8 mouse cellular contexts compared by ENCODE assay signal in the genomic region with DNA sequence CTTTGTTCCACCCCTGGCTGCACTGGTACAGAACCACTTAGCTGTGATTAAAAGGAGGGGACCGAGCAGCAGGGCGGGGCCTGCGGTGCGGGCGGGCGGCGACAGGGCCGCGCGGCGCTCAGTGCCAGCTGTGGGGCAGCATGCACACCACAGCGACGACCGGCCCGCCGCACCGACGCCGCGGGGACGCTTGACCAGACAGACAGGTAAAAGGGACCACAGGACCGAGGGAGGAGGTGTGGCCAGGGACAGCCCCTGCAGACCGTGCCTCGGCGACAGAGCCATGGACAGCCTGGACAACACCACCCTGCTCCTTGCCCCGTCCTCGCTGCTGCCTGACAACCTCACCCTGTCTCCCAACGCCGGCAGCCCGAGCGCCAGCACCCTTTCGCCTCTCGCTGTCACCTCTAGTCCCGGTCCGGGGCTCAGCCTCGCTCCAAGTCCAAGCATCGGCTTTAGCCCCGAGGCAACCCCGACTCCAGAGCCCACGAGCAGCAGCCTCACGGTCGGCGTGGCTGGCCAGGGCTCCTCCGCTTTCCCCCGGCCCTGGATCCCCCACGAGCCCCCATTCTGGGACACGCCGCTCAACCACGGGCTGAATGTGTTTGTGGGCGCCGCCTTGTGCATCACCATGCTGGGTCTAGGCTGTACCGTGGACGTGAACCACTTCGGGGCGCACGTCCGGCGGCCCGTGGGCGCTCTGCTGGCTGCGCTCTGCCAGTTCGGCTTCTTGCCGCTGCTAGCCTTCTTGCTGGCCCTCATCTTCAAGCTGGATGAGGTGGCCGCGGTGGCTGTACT. TPM values are rescaled to one million over a fixed set of nuclear protein-coding genes. Genes with fewer than 3 reads are reported as not detected.
DNase-seq lines count a peak whose midpoint lies in the region; ATAC-seq and TF ChIP-seq lines count a peak whose summit lies in the region.

Gene Slc10a4, plus strand, starts transcription at position 100 of the 798 bp plus-strand sequence.

- in situ Hi-C loops in ES-E14 (cut with MboI; ENCODE audit: low sequenced_read_pairs in 2 of 2, unreplicated experiment in 2 of 2): no loop called here

- no peaks in the 10 kb centered on the region for H3K36me3 ChIP-seq in ES-E14 (ENCODE audit: control insufficient read depth, insufficient read depth, low read length, poor library complexity, severe bottlenecking)
- H3K36me3 ChIP-seq in intestine, embryonic 14.5 days (ENCODE audit: control insufficient read depth, insufficient read depth, low read length): no peaks in the 10 kb centered on the region
- H3K36me3 ChIP-seq in lung, postnatal 0 days (ENCODE audit: insufficient read depth, low read length): no peaks in the 10 kb centered on the region
- H3K36me3 ChIP-seq in stomach, embryonic 15.5 days: no peaks in the 10 kb centered on the region

- peak within 1 kb of the TSS; percentile 68 for H3K4me2 ChIP-seq in intestine, embryonic 14.5 days (ENCODE audit: low read length)
- H3K4me2 ChIP-seq in lung, postnatal 0 days (replicated peaks; ENCODE audit: low read depth, low read length): peak within 1 kb of the TSS; percentile 59
- peak within 1 kb of the TSS; percentile 83 for H3K4me2 ChIP-seq in stomach, embryonic 15.5 days

- ATAC-seq in intestine, embryonic 14.5 days (replicated peaks; ENCODE audit: low FRiP score, low TSS enrichment, low read depth): peak; percentile 47; the same call in 1 of the 2 replicates
- peak; percentile 73 for ATAC-seq in lung, postnatal 0 days
- ATAC-seq in stomach, embryonic 15.5 days (ENCODE audit: insufficient read depth, low FRiP score, low read depth): peak; percentile 70; the same call in 1 of the 2 replicates

- peak within 1 kb of the TSS; percentile 54 to 58 for H3K4me3 ChIP-seq in ES-E14 (ENCODE audit: insufficient read depth in 1 of 2, low read depth in 1 of 2, low read length in 2 of 2, poor library complexity in 1 of 2, severe bottlenecking in 1 of 2)
- H3K4me3 ChIP-seq in embryonic fibroblast, embryonic 13.5 days (ENCODE audit: insufficient read depth, low read length): peak within 1 kb of the TSS; percentile 18
- H3K4me3 ChIP-seq in intestine, embryonic 14.5 days (ENCODE audit: low read depth, low read length): peak within 1 kb of the TSS; percentile 36
- H3K4me3 ChIP-seq in lung, postnatal 0 days (ENCODE audit: low read depth, low read length): peak within 1 kb of the TSS; percentile 34
- peak within 1 kb of the TSS; percentile 41 for H3K4me3 ChIP-seq in stomach, embryonic 15.5 days (replicated peaks)

- TF ChIP-seq CTCF in embryonic fibroblast, embryonic 13.5 days (IDR thresholded peaks at IDR 0.05; ENCODE audit: borderline replicate concordance, insufficient read depth, low read length): no peak
- no peak for TF ChIP-seq CTCF in lung, postnatal 0 days (IDR thresholded peaks at IDR 0.05)

- no peak for TF ChIP-seq EP300 in lung, postnatal 0 days (IDR thresholded peaks at IDR 0.05)

- peaks cover 29% of the 10 kb centered on the region for H3K27me3 ChIP-seq in intestine, embryonic 14.5 days (replicated peaks; ENCODE audit: control insufficient read depth, insufficient read depth, low read length)
- peaks cover 4% of the 10 kb centered on the region; the same call in 1 of the 2 replicates for H3K27me3 ChIP-seq in lung, postnatal 0 days (replicated peaks; ENCODE audit: insufficient read depth, low read length)
- H3K27me3 ChIP-seq in stomach, embryonic 15.5 days (replicated peaks): peaks cover 28% of the 10 kb centered on the region

- no peaks in the 10 kb centered on the region for H3K9me3 ChIP-seq in ES-E14 (ENCODE audit: control insufficient read depth, insufficient read depth, low read depth, low read length)
- no peaks in the 10 kb centered on the region for H3K9me3 ChIP-seq in intestine, embryonic 14.5 days (ENCODE audit: control insufficient read depth, low read length)
- no peaks in the 10 kb centered on the region for H3K9me3 ChIP-seq in lung, postnatal 0 days (ENCODE audit: low read length)
- H3K9me3 ChIP-seq in stomach, embryonic 15.5 days: no peaks in the 10 kb centered on the region

- no peaks in the 10 kb centered on the region for H3K4me1 ChIP-seq in ES-E14 (ENCODE audit: control insufficient read depth in 2 of 2, insufficient read depth in 2 of 2, low read length in 2 of 2, poor library complexity in 1 of 2)
- H3K4me1 ChIP-seq in embryonic fibroblast, embryonic 13.5 days (ENCODE audit: control insufficient read depth, insufficient read depth, low read length): no peaks in the 10 kb centered on the region
- no peaks in the 10 kb centered on the region for H3K4me1 ChIP-seq in intestine, embryonic 14.5 days (replicated peaks; ENCODE audit: control insufficient read depth, insufficient read depth, low read length)
- H3K4me1 ChIP-seq in lung, postnatal 0 days (ENCODE audit: insufficient read depth, low read depth, low read length): no peaks in the 10 kb centered on the region
- H3K4me1 ChIP-seq in stomach, embryonic 15.5 days: peaks cover 6% of the 10 kb centered on the region; the same call in 1 of the 2 replicates

- DNase-seq in gastrocnemius, postnatal 10 days: peak; percentile 39
- DNase-seq in gastrocnemius, adult 18-20 months (ENCODE audit: low spot score): no peak
- DNase-seq in ES-E14 (ENCODE audit: low read depth, low spot score): no peak
- peak; percentile 72 for DNase-seq in intestine, embryonic 14.5 days (ENCODE audit: low spot score)
- no peak for DNase-seq in lung, postnatal 0 days (ENCODE audit: low spot score)
- DNase-seq in T-cell, adult 2 months (ENCODE audit: low spot score): no peak

- H3K9ac ChIP-seq in ES-E14 (ENCODE audit: insufficient read depth, low read depth, low read length, poor library complexity, severe bottlenecking): no peak within 1 kb of the TSS
- H3K9ac ChIP-seq in intestine, embryonic 14.5 days (ENCODE audit: low read length): 0 out of 2 replicates have a peak within 1 kb of the TSS, but pooled peaks have one; percentile 10
- no peak within 1 kb of the TSS for H3K9ac ChIP-seq in lung, postnatal 0 days (replicated peaks; ENCODE audit: low read depth)
- no peak within 1 kb of the TSS for H3K9ac ChIP-seq in stomach, embryonic 15.5 days

- 8% methylated on average over 64 of the region's 65 CpGs for WGBS in intestine, embryonic 14.5 days
- 9% methylated on average over 57 of the region's 65 CpGs for WGBS in lung, postnatal 0 days
- WGBS in stomach, embryonic 15.5 days: 8% methylated on average over 65 of the region's 65 CpGs

- TF ChIP-seq POLR2A in embryonic fibroblast, embryonic 13.5 days (IDR thresholded peaks at IDR 0.05; ENCODE audit: low read depth, low read length): no peak

- no peak within 1 kb of the TSS for H3K27ac ChIP-seq in ES-E14 (ENCODE audit: insufficient read depth, low read depth, low read length, poor library complexity, severe bottlenecking)
- H3K27ac ChIP-seq in embryonic fibroblast, embryonic 13.5 days (ENCODE audit: insufficient read depth, low read length): no peak within 1 kb of the TSS
- no peak within 1 kb of the TSS for H3K27ac ChIP-seq in intestine, embryonic 14.5 days (ENCODE audit: low read depth)
- H3K27ac ChIP-seq in lung, postnatal 0 days (ENCODE audit: low read length): no peak within 1 kb of the TSS
- no peak within 1 kb of the TSS for H3K27ac ChIP-seq in stomach, embryonic 15.5 days

TF ChIP-seq in ES-E14, 5 proteins besides CTCF, POLR2A, EP300 and RAD21:
- TF ChIP-seq HCFC1 (IDR thresholded peaks at IDR 0.05; ENCODE audit: borderline replicate concordance, insufficient read depth, low read length): no peak
- TF ChIP-seq ZNF384 (IDR thresholded peaks at IDR 0.05; ENCODE audit: low read depth, low read length): no peak

RNA-seq across cellular contexts. Expression of gene Slc10a4, which starts in this region (rescaled TPM):
- not detected for total RNA-seq in gastrocnemius, postnatal 10 days (2021)
- not detected for total RNA-seq in gastrocnemius, adult 18-20 months (2021)
- total RNA-seq in ES-E14 (2012; rRNA removed): 0.45 and 0.53 TPM in 2 replicates
- polyA plus RNA-seq in embryonic fibroblast, embryonic 13.5 days (2011; ENCODE audit: insufficient read length, low read depth, missing spikeins): not detected in 2 replicates
- 15.4 and 18.7 TPM in 2 replicates for polyA plus RNA-seq in intestine, embryonic 14.5 days (2014; fragmentation: Nextera tagmentation; extraction: Ambion mirVana)
- 0.27 and 0.44 TPM in 2 replicates for polyA plus RNA-seq in lung, postnatal 0 days (2015; fragmentation: Nextera tagmentation; extraction: Ambion mirVana)
- 8.6 and 10.6 TPM in 2 replicates for polyA plus RNA-seq in stomach, embryonic 15.5 days (2015; fragmentation: Nextera tagmentation; extraction: Ambion mirVana)

Comparison
In these comparisons a context has a peak if more than half of its experiments do, and no peak if none do; other contexts are left out.
1. Peak in DNase-seq in gastrocnemius, postnatal 10 days; RNA of the gene not detected or under 1 TPM.
2. Peak in ATAC-seq, H3K4me3 ChIP-seq and H3K4me2 ChIP-seq in lung, postnatal 0 days; RNA of the gene not detected or under 1 TPM.